In the genomic region with DNA sequence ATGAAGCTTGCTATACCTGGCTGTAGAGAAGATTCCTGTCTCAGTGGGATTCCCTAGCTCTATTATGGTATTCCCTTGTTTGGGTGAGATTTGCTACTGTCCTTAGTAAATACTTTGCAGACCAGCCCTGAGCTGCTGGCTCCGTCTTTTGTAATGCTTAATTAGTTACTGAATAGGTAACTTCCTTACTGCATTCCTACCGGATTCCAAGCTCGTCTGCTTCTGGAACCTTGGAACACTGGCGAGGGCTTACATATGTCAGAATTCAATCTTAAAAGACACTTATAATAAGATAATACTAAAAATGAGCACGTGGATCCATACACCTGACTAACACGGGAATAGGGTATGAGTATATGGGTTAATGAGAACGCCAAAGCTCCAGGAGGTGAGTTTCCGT, we compare ENCODE assay signal across 2 mouse cellular contexts. TPM values are rescaled to one million over a fixed set of nuclear protein-coding genes. Genes with fewer than 3 reads are reported as not detected.
"Had no signal": no experiment of that assay in that cellular context is flagged by ENCODE, and none has a peak within 500 bp of the region (broad histone marks: within the 10 kb centered on the region; RNA-seq: fewer than 3 reads in every experiment).

No protein-coding gene starts in this region.

RNA-seq across cellular contexts. Expression of a gene that starts 41.2 kb away (rescaled TPM):
- polyA plus RNA-seq: macrophage; midbrain, embryonic 11.5 days had no signal
